Mouse (Mus musculus) bone marrow macrophage, adult 2 months (primary cell): ENCODE measurements at regions not wholly inside any gene's neighbourhood (a gene's known extent, or its start where the extent isn't known, plus 50 kb on each side); places are given as distances from the start of the nearest gene placed in this dataset.

Experiments used
- CTCF ChIP-seq: IDR thresholded peaks from 2 replicates; pipeline ENCODE4 v1.5.1; 2012; ENCODE audit warnings: low read depth, mild to moderate bottlenecking, low read length, moderate library complexity
- POLR2A ChIP-seq: IDR thresholded peaks from 2 replicates; pipeline ENCODE4 v1.6.1; 2012; ENCODE audit warnings: mild to moderate bottlenecking, low read depth, low read length, borderline replicate concordance

- TF ChIP-seq CTCF (no peak), POLR2A (no peak)
Measured at GRCm38 (mm10) chr12:107423923-107424322, 64.5 kb upstream of the 3110018I06Rik start.
